Mouse (Mus musculus) liver, adult 10 weeks (tissue): ENCODE data around the gene Dtwd1. TPM values are rescaled to one million over a fixed set of nuclear protein-coding genes. Genes with fewer than 3 reads are reported as not detected.

Experiments
- polyA plus RNA-seq: library from polyadenylated mRNA; stranded (reverse); fragments of 350-450 nt; fragmentation: Illumina TruSeq; extraction: RNeasy Lipid Tissue Mini Kit (QIAGEN cat#74804); gene quantifications from one replicate; pipeline ENCODE4 v1.2.3, GENCODE M21; 2014; ENCODE audit warnings: low read depth, low replicate concordance

Dtwd1 gene
- 9.9 TPM for polyA plus RNA-seq

DNA sequence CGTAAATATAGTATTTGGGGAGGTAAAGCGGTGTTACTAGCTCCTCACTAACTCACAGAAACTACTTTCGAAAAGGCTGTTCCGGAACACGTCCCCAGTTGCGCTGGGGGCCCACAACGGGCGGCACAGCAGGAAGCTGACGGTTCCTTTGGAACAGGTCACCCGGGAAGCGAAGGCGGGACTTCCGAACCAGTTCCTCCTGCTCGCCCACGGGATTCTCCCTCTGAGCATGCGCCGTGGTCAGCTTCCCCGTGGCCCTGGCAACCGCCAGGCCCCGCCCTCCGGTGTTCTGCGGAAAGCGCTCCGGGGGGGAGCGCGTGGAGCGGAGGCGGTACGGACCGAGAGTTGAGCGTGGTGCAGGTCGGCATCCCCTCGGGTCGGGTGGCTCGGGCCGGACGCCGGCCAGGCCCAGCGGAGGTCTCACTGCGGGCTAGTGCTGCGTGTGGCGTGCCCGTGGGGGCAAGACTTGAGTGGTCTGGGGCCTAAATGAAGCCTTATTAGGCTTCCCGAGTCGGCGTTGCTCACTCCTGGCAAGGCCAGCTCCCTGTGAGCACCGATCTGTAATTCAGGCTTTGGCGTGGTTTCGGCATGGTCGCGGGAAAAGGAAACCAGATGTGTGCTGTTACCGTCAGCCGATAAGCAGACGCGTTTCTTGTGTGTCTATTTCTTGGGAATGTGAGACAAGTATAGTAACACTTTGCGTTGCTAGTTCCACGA, at the start of gene Dtwd1, which contains the start of gene Fam227b:
Gene Dtwd1, plus strand, starts transcription at position 287 of the 717 bp plus-strand sequence.
Gene Fam227b, minus strand, starts transcription at position 150 of the 717 bp plus-strand sequence.

DNA sequence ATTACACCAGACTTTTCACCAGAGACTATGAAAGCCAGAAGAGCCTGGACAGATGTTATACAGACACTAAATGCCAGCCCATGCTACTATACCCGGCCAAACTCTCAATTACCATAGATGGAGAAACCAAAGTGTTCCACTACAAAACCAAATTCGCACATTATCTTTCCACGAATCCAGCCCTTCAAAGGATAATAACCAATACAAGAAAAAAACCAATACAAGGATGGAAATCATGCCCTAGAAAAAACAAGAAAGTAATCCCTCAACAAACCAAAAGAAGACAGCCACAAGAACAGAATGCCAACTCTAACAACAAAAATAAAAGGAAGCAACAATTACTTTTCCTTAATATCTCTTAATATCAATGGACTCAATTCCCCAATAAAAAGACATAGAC, 62.9 kb downstream of the Dtwd1 start, which contains the start of gene Gm17555:
Gene Gm17555, plus strand, starts transcription at position 301 of the 400 bp plus-strand sequence.

Other genes starting within 250 kb of the Dtwd1 start
- gene Fgf7, start 117.5 kb upstream of the Dtwd1 start, polyA plus RNA-seq, result not detected
- gene Fam227b, start 137 bp upstream of the Dtwd1 start, polyA plus RNA-seq, result not detected
- not detected for gene Gm17555, start 63.0 kb downstream of the Dtwd1 start, polyA plus RNA-seq